Mouse (Mus musculus): ENCODE measurements around the gene Dvl2. TPM values are rescaled to one million over a fixed set of nuclear protein-coding genes. Genes with fewer than 3 reads are reported as not detected.
A peak's percentile ranks its signal among the peaks of the same experiment; 100 is the strongest.

Gene Dvl2
- polyA plus RNA-seq, 1 experiment from 2014 or later, result 20.6 TPM

- DNase-seq (ENCODE audit: low spot score), result no peak
Observed at GRCm38 (mm10) chr11:69981141-69981762, 19.1 kb upstream of the Dvl2 start, which contains the start of gene Ctdnep1. Gene Ctdnep1 (plus strand): TSS chr11:69981156.

GRCm38 (mm10) chr11:69982225-69982624 is 18.2 kb upstream of the Dvl2 start, which contains the start of gene Elp5:
Gene Elp5 (minus strand): TSS chr11:69982517.
- no peak for DNase-seq (ENCODE audit: low spot score)

- no peak for DNase-seq (ENCODE audit: low spot score)
Observed at GRCm38 (mm10) chr11:69982877-69983276, 17.5 kb upstream of the Dvl2 start.

GRCm38 (mm10) chr11:69983377-69983776 is 17.0 kb upstream of the Dvl2 start:
- DNase-seq (ENCODE audit: low spot score), result no peak

GRCm38 (mm10) chr11:69984431-69984830 is 16.0 kb upstream of the Dvl2 start:
- no peak for DNase-seq (ENCODE audit: low spot score)

GRCm38 (mm10) chr11:69989949-69990348 is 10.4 kb upstream of the Dvl2 start:
- no peak for DNase-seq (ENCODE audit: low spot score)

GRCm38 (mm10) chr11:69990850-69991691 is 9.3 kb upstream of the Dvl2 start, which contains the start of gene Gabarap:
Gene Gabarap (plus strand): TSS chr11:69991143.
- DNase-seq (ENCODE audit: low spot score), result peak; percentile 96

- no peak for DNase-seq (ENCODE audit: low spot score)
Observed at GRCm38 (mm10) chr11:69991711-69992110, 8.7 kb upstream of the Dvl2 start.

- DNase-seq (ENCODE audit: low spot score), result no peak
Observed at GRCm38 (mm10) chr11:69992396-69992795, 8.0 kb upstream of the Dvl2 start.

- DNase-seq (ENCODE audit: low spot score), result no peak
Observed at GRCm38 (mm10) chr11:69992932-69993331, 7.5 kb upstream of the Dvl2 start.

GRCm38 (mm10) chr11:69994401-69995090 is 5.8 kb upstream of the Dvl2 start:
- DNase-seq (ENCODE audit: low spot score), result no peak

GRCm38 (mm10) chr11:69995391-69995960 is 4.9 kb upstream of the Dvl2 start, which contains the start of gene Phf23:
Gene Phf23 (plus strand): TSS chr11:69995777.
- peak; percentile 99 for DNase-seq (ENCODE audit: low spot score)

GRCm38 (mm10) chr11:69996161-69997061 is 4.0 kb upstream of the Dvl2 start:
- DNase-seq (ENCODE audit: low spot score), result peak; percentile 64

- DNase-seq (ENCODE audit: low spot score), result peak; percentile 89
Observed at GRCm38 (mm10) chr11:69997070-69997509, 3.3 kb upstream of the Dvl2 start.

- no peak for DNase-seq (ENCODE audit: low spot score)
Observed at GRCm38 (mm10) chr11:69998567-69999491, 1.6 kb upstream of the Dvl2 start.

GRCm38 (mm10) chr11:69999666-70000065 is 729 bp upstream of the Dvl2 start:
- no peak for DNase-seq (ENCODE audit: low spot score)

GRCm38 (mm10) chr11:70001159-70001558 is 764 bp downstream of the Dvl2 start:
- DNase-seq (ENCODE audit: low spot score), result no peak

GRCm38 (mm10) chr11:70001865-70002264 is 1.5 kb downstream of the Dvl2 start:
- peak; percentile 77 for DNase-seq (ENCODE audit: low spot score)

GRCm38 (mm10) chr11:70002471-70002870 is 2.1 kb downstream of the Dvl2 start:
- DNase-seq (ENCODE audit: low spot score), result no peak

Data from thymus, postnatal 0 days (tissue).